Mouse (Mus musculus): ENCODE data around the gene Pdzph1. TPM values are rescaled to one million over a fixed set of nuclear protein-coding genes. Genes with fewer than 3 reads are reported as not detected.

The Pdzph1 gene
- polyA plus RNA-seq (2014; fragmentation: Illumina TruSeq; extraction: RNeasy Lipid Tissue Mini Kit (QIAGEN cat#74804); ENCODE audit: low replicate concordance) = not detected

GRCm38 (mm10) chr17:58991275-58991674 is at the start of gene Pdzph1:
Gene Pdzph1 (minus strand): TSS chr17:58991375.

GRCm38 (mm10) chr17:59013091-59013459 is 21.9 kb upstream of the Pdzph1 start, which contains the start of gene Nudt12:
Gene Nudt12 (minus strand): TSS chr17:59013372.

Other genes starting within 250 kb of the Pdzph1 start
- 43.2 TPM for gene Nudt12, start 22.0 kb upstream of the Pdzph1 start, polyA plus RNA-seq (2014; fragmentation: Illumina TruSeq; extraction: RNeasy Lipid Tissue Mini Kit (QIAGEN cat#74804); ENCODE audit: low replicate concordance)

Measured in small intestine, adult 10 weeks (tissue).